Mouse (Mus musculus): ENCODE results near the gene Prcp. TPM values are rescaled to one million over a fixed set of nuclear protein-coding genes. Genes with fewer than 3 reads are reported as not detected.

Gene Prcp
- polyA plus RNA-seq, 1 experiment from 2014 or later = 17.9 TPM

GRCm38 (mm10) chr7:92848246-92848645 is 26.0 kb upstream of the Prcp start:
- Histone ChIP-seq H3K4me3 (replicated peaks; ENCODE audit: low read depth, low read length) (no peak overlapping the region), H3K27ac (replicated peaks; ENCODE audit: low read depth, low read length) (no peak overlapping the region), H3K4me2 (ENCODE audit: low read length) (no peak overlapping the region), H3K9me3 (ENCODE audit: control insufficient read depth, low read length) (no peaks in the 10 kb centered on the region), H3K36me3 (ENCODE audit: control insufficient read depth, insufficient read depth, low read length) (no peaks in the 10 kb centered on the region), H3K4me1 (ENCODE audit: control insufficient read depth, insufficient read depth, low read length) (no peaks in the 10 kb centered on the region), H3K27me3 (ENCODE audit: control insufficient read depth, insufficient read depth, low read length) (no peaks in the 10 kb centered on the region), H3K9ac (replicated peaks; ENCODE audit: low read length) (no peak overlapping the region)
- ATAC-seq (ENCODE audit: low FRiP score, low TSS enrichment) (no peak), DNase-seq (no peak)
- WGBS = 97% methylated on average over 3 of the region's 3 CpGs

- Histone ChIP-seq H3K4me3 (replicated peaks; ENCODE audit: low read depth, low read length) (no peak overlapping the region), H3K4me2 (ENCODE audit: low read length) (no peak overlapping the region), H3K9ac (replicated peaks; ENCODE audit: low read length) (no peak overlapping the region), H3K9me3 (ENCODE audit: control insufficient read depth, low read length) (no peaks in the 10 kb centered on the region), H3K4me1 (ENCODE audit: control insufficient read depth, insufficient read depth, low read length) (no peaks in the 10 kb centered on the region), H3K36me3 (ENCODE audit: control insufficient read depth, insufficient read depth, low read length) (no peaks in the 10 kb centered on the region), H3K27me3 (ENCODE audit: control insufficient read depth, insufficient read depth, low read length) (no peaks in the 10 kb centered on the region), H3K27ac (replicated peaks; ENCODE audit: low read depth, low read length) (no peak overlapping the region)
- 24% methylated on average over 2 of the region's 2 CpGs for WGBS
- ATAC-seq (ENCODE audit: low FRiP score, low TSS enrichment) = no peak
- DNase-seq = peak; percentile 88
Observed at GRCm38 (mm10) chr7:92866526-92866925, 7.7 kb upstream of the Prcp start.

- DNase-seq (peak; percentile 73), ATAC-seq (ENCODE audit: low FRiP score, low TSS enrichment) (no peak)
- Histone ChIP-seq H3K4me1 (ENCODE audit: control insufficient read depth, insufficient read depth, low read length) (peaks cover 4% of the 10 kb centered on the region; the same call in 1 of the 2 replicates), H3K36me3 (ENCODE audit: control insufficient read depth, insufficient read depth, low read length) (no peaks in the 10 kb centered on the region), H3K9me3 (ENCODE audit: control insufficient read depth, low read length) (no peaks in the 10 kb centered on the region), H3K9ac (replicated peaks; ENCODE audit: low read length) (no peak overlapping the region), H3K4me2 (ENCODE audit: low read length) (no peak overlapping the region), H3K27me3 (ENCODE audit: control insufficient read depth, insufficient read depth, low read length) (no peaks in the 10 kb centered on the region), H3K27ac (replicated peaks; ENCODE audit: low read depth, low read length) (no peak overlapping the region), H3K4me3 (replicated peaks; ENCODE audit: low read depth, low read length) (no peak overlapping the region)
- 77% methylated on average over 3 of the region's 3 CpGs for WGBS
Observed at GRCm38 (mm10) chr7:92870161-92870560, 4.1 kb upstream of the Prcp start.

- DNase-seq (no peak), ATAC-seq (ENCODE audit: low FRiP score, low TSS enrichment) (no peak)
- Histone ChIP-seq H3K4me2 (ENCODE audit: low read length) (no peak overlapping the region), H3K27me3 (ENCODE audit: control insufficient read depth, insufficient read depth, low read length) (no peaks in the 10 kb centered on the region), H3K36me3 (ENCODE audit: control insufficient read depth, insufficient read depth, low read length) (no peaks in the 10 kb centered on the region), H3K4me1 (ENCODE audit: control insufficient read depth, insufficient read depth, low read length) (peaks cover 13% of the 10 kb centered on the region), H3K9ac (replicated peaks; ENCODE audit: low read length) (no peak overlapping the region), H3K4me3 (replicated peaks; ENCODE audit: low read depth, low read length) (no peak overlapping the region), H3K9me3 (ENCODE audit: control insufficient read depth, low read length) (no peaks in the 10 kb centered on the region), H3K27ac (replicated peaks; ENCODE audit: low read depth, low read length) (no peak overlapping the region)
- 93% methylated on average over 4 of the region's 4 CpGs for WGBS
Observed at GRCm38 (mm10) chr7:92871596-92871995, 2.7 kb upstream of the Prcp start.

DNA sequence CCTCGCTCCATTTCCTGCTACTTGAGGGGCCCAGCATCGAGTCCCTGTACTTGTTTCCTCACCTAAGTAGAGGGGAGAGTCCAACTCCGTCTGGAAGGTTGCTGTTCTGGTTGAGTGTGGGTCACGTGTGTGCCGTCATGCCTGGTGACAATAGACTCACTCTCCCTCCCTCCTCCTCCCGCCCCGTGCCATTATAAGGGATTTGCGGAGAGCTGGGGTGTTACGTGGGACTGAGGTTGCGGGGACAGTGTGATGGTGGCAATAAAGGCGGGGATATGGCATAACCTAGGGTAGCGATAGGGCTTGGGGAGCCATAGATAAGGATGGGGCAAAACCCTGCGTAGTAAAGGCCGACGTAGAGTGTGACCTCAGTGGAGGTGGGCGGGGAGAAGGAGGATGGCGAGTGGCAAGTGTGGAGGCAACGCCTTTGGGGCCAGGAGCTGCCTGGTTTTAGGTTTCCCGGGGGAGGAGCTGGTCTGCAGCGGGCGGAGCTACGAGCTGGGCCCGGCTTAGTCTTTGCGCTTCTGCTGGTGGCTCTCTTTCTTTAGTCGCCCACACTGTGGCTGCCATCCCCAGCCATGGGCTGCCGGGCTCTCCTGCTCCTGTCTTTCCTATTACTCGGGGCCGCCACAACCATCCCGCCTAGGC is 615 bp downstream of the Prcp start:
- peak; percentile 91 for DNase-seq
- Histone ChIP-seq H3K27me3 (ENCODE audit: control insufficient read depth, insufficient read depth, low read length) (no peaks in the 10 kb centered on the region), H3K9me3 (ENCODE audit: control insufficient read depth, low read length) (no peaks in the 10 kb centered on the region), H3K4me2 (ENCODE audit: low read length) (peak overlapping the region; percentile 62), H3K27ac (replicated peaks; ENCODE audit: low read depth, low read length) (peak overlapping the region; percentile 98), H3K4me3 (replicated peaks; ENCODE audit: low read depth, low read length) (peak overlapping the region; percentile 54), H3K9ac (replicated peaks; ENCODE audit: low read length) (peak overlapping the region; percentile 76), H3K36me3 (ENCODE audit: control insufficient read depth, insufficient read depth, low read length) (no peaks in the 10 kb centered on the region), H3K4me1 (ENCODE audit: control insufficient read depth, insufficient read depth, low read length) (peaks cover 18% of the 10 kb centered on the region)
- peak; percentile 89 for ATAC-seq (ENCODE audit: low FRiP score, low TSS enrichment)
- under 1% methylated on average over 29 of the region's 29 CpGs for WGBS

GRCm38 (mm10) chr7:92876066-92876465 is 1.8 kb downstream of the Prcp start:
- H3K4me2 ChIP-seq (ENCODE audit: low read length) = peak overlapping the region; percentile 62
- H3K4me3 ChIP-seq (replicated peaks; ENCODE audit: low read depth, low read length) = peak overlapping the region; percentile 54; the same call in 1 of the 2 replicates
- H3K36me3 ChIP-seq (ENCODE audit: control insufficient read depth, insufficient read depth, low read length) = no peaks in the 10 kb centered on the region
- DNase-seq = peak; percentile 5
- H3K9ac ChIP-seq (replicated peaks; ENCODE audit: low read length) = no peak overlapping the region
- H3K9me3 ChIP-seq (ENCODE audit: control insufficient read depth, low read length) = no peaks in the 10 kb centered on the region
- no peak overlapping the region for H3K27ac ChIP-seq (replicated peaks; ENCODE audit: low read depth, low read length)
- WGBS = 48% methylated on average over 3 of the region's 3 CpGs
- peaks cover 18% of the 10 kb centered on the region for H3K4me1 ChIP-seq (ENCODE audit: control insufficient read depth, insufficient read depth, low read length)
- no peak for ATAC-seq (ENCODE audit: low FRiP score, low TSS enrichment)
- no peaks in the 10 kb centered on the region for H3K27me3 ChIP-seq (ENCODE audit: control insufficient read depth, insufficient read depth, low read length)

DNA sequence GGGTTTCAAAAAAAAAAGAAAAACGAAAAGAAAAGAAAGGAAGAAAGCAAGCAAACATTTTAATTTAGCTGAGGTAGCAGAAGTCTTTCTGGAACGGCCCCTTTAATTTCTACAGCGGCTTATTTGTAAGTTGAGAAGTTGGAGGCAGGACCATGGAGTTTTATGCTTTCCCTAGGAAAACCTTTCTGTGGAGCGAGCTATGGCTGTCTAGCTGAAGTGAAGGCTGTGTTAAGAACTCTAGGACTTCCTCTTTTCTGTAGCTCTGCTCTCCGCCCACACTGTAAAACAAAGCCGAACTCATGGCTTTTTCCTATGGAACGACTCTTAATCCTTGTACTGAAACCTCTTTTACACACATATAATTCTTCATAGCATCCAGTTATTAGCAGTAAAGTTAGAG is 2.3 kb downstream of the Prcp start:
- ATAC-seq (ENCODE audit: low FRiP score, low TSS enrichment) = no peak
- WGBS = 51% methylated on average over 7 of the region's 7 CpGs
- Histone ChIP-seq H3K36me3 (ENCODE audit: control insufficient read depth, insufficient read depth, low read length) (no peaks in the 10 kb centered on the region), H3K27me3 (ENCODE audit: control insufficient read depth, insufficient read depth, low read length) (no peaks in the 10 kb centered on the region), H3K4me2 (ENCODE audit: low read length) (peak overlapping the region; percentile 62), H3K9ac (replicated peaks; ENCODE audit: low read length) (no peak overlapping the region), H3K9me3 (ENCODE audit: control insufficient read depth, low read length) (no peaks in the 10 kb centered on the region), H3K4me3 (replicated peaks; ENCODE audit: low read depth, low read length) (no peak overlapping the region), H3K27ac (replicated peaks; ENCODE audit: low read depth, low read length) (no peak overlapping the region), H3K4me1 (ENCODE audit: control insufficient read depth, insufficient read depth, low read length) (peaks cover 18% of the 10 kb centered on the region)
- DNase-seq = no peak

- WGBS = 89% methylated on average over 7 of the region's 7 CpGs
- H3K4me3 ChIP-seq (replicated peaks; ENCODE audit: low read depth, low read length) = no peak overlapping the region
- no peak for DNase-seq
- no peak for ATAC-seq (ENCODE audit: low FRiP score, low TSS enrichment)
- H3K27me3 ChIP-seq (ENCODE audit: control insufficient read depth, insufficient read depth, low read length) = no peaks in the 10 kb centered on the region
- H3K36me3 ChIP-seq (ENCODE audit: control insufficient read depth, insufficient read depth, low read length) = no peaks in the 10 kb centered on the region
- peaks cover 15% of the 10 kb centered on the region for H3K4me1 ChIP-seq (ENCODE audit: control insufficient read depth, insufficient read depth, low read length)
- H3K9ac ChIP-seq (replicated peaks; ENCODE audit: low read length) = no peak overlapping the region
- no peak overlapping the region for H3K27ac ChIP-seq (replicated peaks; ENCODE audit: low read depth, low read length)
- no peak overlapping the region for H3K4me2 ChIP-seq (ENCODE audit: low read length)
- no peaks in the 10 kb centered on the region for H3K9me3 ChIP-seq (ENCODE audit: control insufficient read depth, low read length)
Observed at GRCm38 (mm10) chr7:92878575-92879285, 4.5 kb downstream of the Prcp start.

Measured in midbrain, embryonic 14.5 days (tissue).